Mouse (Mus musculus) heart, postnatal 0 days (tissue): ENCODE measurements around the gene Slc44a1. TPM values are rescaled to one million over a fixed set of nuclear protein-coding genes. Genes with fewer than 3 reads are reported as not detected.

Experiments used
- ATAC-seq: fragments of 200-750 bp; cut with Nextera tagmentation; 2 replicates; pipeline ENCODE4 v1.8.0; 2017; ENCODE audit warnings: low read depth, moderate number of reproducible peaks, moderate library complexity; ENCODE audit not compliant: insufficient read depth
- DNase-seq: peaks from one replicate; pipeline ENCODE4 v3.0.0-alpha.2; 2016; ENCODE audit warnings: low spot score
- H3K27ac ChIP-seq: fragments of 300-500 bp; sonication (generic); 2 replicates; pipeline ENCODE4 v1.5.1; 2014; ENCODE audit warnings: low read depth, mild to moderate bottlenecking
- H3K27me3 ChIP-seq: fragments of 300-500 bp; sonication (generic); 2 replicates; pipeline ENCODE4 v1.6.1; 2014; ENCODE audit warnings: low read length, mixed read lengths; ENCODE audit not compliant: control insufficient read depth, insufficient read depth
- H3K36me3 ChIP-seq: fragments of 300-500 bp; sonication (generic); replicated peaks from 2 replicates; pipeline ENCODE4 v1.6.1; 2014; ENCODE audit warnings: low read length, mixed read lengths; ENCODE audit not compliant: control insufficient read depth, insufficient read depth
- H3K4me1 ChIP-seq: fragments of 300-500 bp; sonication (generic); 2 replicates; pipeline ENCODE4 v1.6.1; 2014; ENCODE audit warnings: antibody characterized with exemption; ENCODE audit not compliant: control insufficient read depth, insufficient read depth
- H3K4me2 ChIP-seq: fragments of 300-500 bp; sonication (generic); 2 replicates; pipeline ENCODE4 v1.6.1; 2014; ENCODE audit warnings: low read depth, mild to moderate bottlenecking, low read length, moderate library complexity
- H3K4me3 ChIP-seq: fragments of 300-500 bp; sonication (generic); 2 replicates; pipeline ENCODE4 v1.5.1; 2014; ENCODE audit warnings: low read depth, low read length
- H3K9ac ChIP-seq: fragments of 300-500 bp; sonication (generic); replicated peaks from 2 replicates; pipeline ENCODE4 v1.6.1; 2014; ENCODE audit warnings: low read depth, low read length, mixed read lengths
- H3K9me3 ChIP-seq: fragments of 300-500 bp; sonication (generic); replicated peaks from 2 replicates; pipeline ENCODE4 v1.6.1; 2016; ENCODE audit warnings: low read length; ENCODE audit not compliant: control insufficient read depth
- CTCF ChIP-seq: IDR thresholded peaks from 2 replicates; pipeline ENCODE4 v1.5.1; 2016; ENCODE audit warnings: antibody characterized with exemption, control low read depth, low read depth
- EP300 ChIP-seq: IDR thresholded peaks from 2 replicates; pipeline ENCODE4 v1.6.1; 2016; ENCODE audit warnings: antibody characterized with exemption, low read depth
- WGBS: fragments of 180-500 bp; shearing (Covaris S2); extraction: QIAGEN DNeasy Blood & Tissue Kit; methylation state at CpG from one replicate; pipeline ENCODE4 v1.1.7; 2014; 5-methylcytosine and 5-hydroxymethylcytosine counted together
- polyA plus RNA-seq: library from polyadenylated mRNA; unstranded; fragments of >200 nt; fragmentation: Nextera tagmentation; extraction: Ambion mirVana; gene quantifications from 2 replicates; pipeline ENCODE4 v1.2.1, GENCODE M21; 2015
- total RNA-seq: library from RNA; depleted of rRNA; stranded (reverse); fragments of >200 nt; gene quantifications from 2 replicates; pipeline ENCODE4 v1.2.3, GENCODE M21; 2014; ENCODE audit warnings: low replicate concordance

The Slc44a1 gene
- total and polyA plus RNA-seq, 2 experiments from 2014 or later = 15.4 to 37.1 TPM

- 73% methylated on average over 2 of the region's 2 CpGs for WGBS
- Histone ChIP-seq H3K4me1 (peaks cover 11% of the 10 kb centered on the region), H3K27me3 (no peaks in the 10 kb centered on the region), H3K4me3 (no peak overlapping the region), H3K9me3 (no peaks in the 10 kb centered on the region), H3K36me3 (no peaks in the 10 kb centered on the region), H3K4me2 (no peak overlapping the region), H3K9ac (no peak overlapping the region), H3K27ac (peak overlapping the region; percentile 56; the same call in 1 of the 2 replicates)
- DNase-seq (no peak), ATAC-seq (no peak)
- TF ChIP-seq EP300 (no peak), CTCF (no peak)
These were observed 1.8 kb upstream of the Slc44a1 start for GRCm38 (mm10) chr4:53438386-53438785.

DNA sequence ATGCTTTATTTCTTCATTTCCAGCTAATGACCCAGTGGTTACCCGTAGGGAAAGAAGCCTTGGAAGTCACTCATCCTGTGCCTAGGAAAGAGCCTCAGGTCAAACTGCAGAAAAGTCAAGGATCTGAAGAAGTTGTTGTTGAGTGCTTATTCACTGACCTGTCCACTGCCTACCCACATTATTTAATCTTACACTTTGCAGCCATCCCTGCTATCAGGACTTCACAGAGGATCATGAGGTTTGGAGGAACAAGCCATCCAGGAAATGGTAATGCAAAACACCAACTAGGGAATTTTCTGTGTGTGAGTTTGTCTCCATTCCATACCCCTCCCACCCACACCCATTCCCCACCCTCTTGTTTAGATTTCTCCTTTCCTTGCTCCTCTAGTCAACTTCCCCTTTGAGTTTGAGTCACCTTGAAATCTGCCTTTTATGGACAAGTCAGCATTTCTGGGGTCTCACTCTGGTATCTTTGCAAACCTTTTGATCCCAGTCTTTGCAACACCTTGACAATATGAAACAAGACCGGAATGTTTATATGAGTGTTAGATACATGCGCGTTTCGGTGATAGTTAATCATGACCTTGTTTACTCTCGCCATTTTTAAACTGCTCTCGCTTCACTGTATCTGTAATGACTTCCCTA lies 1.3 kb upstream of the Slc44a1 start:
- Histone ChIP-seq H3K27me3 (no peaks in the 10 kb centered on the region), H3K4me1 (peaks cover 11% of the 10 kb centered on the region), H3K36me3 (no peaks in the 10 kb centered on the region), H3K27ac (peak overlapping the region; percentile 93), H3K4me3 (peak overlapping the region; percentile 82), H3K9me3 (no peaks in the 10 kb centered on the region), H3K9ac (no peak overlapping the region), H3K4me2 (peak overlapping the region; percentile 99)
- DNase-seq (no peak), ATAC-seq (no peak)
- TF ChIP-seq CTCF (no peak), EP300 (no peak)
- WGBS = 74% methylated on average over 7 of the region's 7 CpGs

DNA sequence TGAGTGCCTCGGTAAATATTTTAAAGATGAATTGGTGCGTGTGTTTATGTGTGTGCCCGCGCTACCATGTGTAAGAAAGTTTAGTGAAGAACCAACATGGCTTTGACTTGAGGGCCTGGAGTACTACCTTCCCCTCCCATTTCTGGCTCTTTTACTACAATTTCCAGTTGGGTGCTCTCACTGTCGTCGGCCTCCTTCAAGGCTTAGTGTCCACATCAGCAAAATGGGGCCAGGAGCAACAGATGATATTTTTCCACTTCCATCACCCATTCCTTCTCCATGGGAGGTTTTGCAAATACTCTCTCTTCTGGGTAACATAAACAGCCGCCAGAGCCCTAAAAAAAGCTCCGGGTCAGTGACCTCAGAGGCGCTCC lies 590 bp upstream of the Slc44a1 start:
- peak overlapping the region; percentile 93 for H3K27ac ChIP-seq
- H3K9me3 ChIP-seq = no peaks in the 10 kb centered on the region
- peaks cover 11% of the 10 kb centered on the region for H3K4me1 ChIP-seq
- peak overlapping the region; percentile 82 for H3K4me3 ChIP-seq
- H3K36me3 ChIP-seq = no peaks in the 10 kb centered on the region
- H3K4me2 ChIP-seq = peak overlapping the region; percentile 99
- 18% methylated on average over 9 of the region's 9 CpGs for WGBS
- no peak for ATAC-seq
- no peak for DNase-seq
- TF ChIP-seq CTCF (no peak), EP300 (no peak)
- H3K9ac ChIP-seq = peak overlapping the region; percentile 85
- no peaks in the 10 kb centered on the region for H3K27me3 ChIP-seq

DNA sequence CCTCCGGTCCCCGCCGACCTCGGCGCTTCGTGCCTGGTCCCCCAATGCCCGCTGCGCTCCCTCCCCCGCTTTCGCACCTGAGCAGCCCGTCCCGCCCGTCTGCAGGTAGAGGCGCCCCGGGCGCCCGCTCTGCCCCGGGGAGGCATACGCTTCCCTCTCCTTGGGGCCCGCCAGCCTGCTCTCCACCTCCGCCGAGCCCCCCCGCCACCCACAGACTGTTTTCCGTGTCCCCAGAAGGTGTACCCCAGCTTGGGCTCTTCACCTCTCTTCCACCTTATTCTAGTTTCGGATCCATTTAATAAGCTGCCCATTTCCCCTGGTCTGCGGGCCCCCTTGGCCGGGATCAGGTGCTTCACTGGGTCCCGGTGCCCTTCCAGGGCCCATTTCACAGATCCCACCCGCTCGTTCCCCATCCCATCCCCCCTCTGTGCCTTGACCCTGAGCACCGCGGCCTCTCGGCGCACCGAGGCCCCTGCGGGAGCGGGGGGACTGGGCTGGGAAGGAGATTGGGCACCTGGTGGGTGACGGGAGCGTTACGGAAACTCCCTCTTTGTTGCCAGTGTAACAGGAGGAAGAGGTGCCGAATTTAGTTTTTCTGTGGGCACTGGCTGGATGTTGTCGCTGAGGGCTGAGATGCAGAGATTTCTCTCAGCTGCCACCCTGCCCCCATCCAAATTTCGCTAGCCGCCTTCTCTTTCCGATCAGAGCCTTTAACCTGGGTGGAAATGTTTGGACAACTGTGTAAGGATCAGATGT lies 781 bp downstream of the Slc44a1 start:
- Histone ChIP-seq H3K27me3 (no peaks in the 10 kb centered on the region), H3K4me3 (peak overlapping the region; percentile 82), H3K4me2 (peak overlapping the region; percentile 99), H3K27ac (peak overlapping the region; percentile 93), H3K36me3 (no peaks in the 10 kb centered on the region), H3K4me1 (peaks cover 11% of the 10 kb centered on the region), H3K9ac (peak overlapping the region; percentile 85), H3K9me3 (no peaks in the 10 kb centered on the region)
- no peak for DNase-seq
- ATAC-seq = no peak
- WGBS = under 1% methylated on average over 43 of the region's 45 CpGs
- TF ChIP-seq CTCF (no peak), EP300 (no peak)

DNA sequence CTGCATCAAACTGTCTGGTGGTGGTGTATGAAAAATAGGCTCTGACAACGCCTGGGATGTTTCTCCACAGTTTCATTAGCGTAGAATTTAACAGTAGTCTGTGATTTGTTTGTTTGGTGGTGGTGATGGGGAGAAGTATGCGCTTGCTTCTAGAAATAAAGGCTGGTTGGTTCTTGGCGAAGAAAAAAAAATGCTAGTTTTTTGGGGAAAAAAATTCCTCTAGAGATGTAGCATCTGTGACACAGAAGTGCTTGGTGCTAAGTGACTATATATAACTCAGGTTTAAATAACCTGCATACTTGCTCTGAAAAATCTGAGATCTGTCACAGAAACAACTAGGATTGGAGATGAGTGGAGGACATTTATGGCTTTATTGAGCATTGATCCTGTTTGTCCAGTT lies 1.5 kb downstream of the Slc44a1 start:
- Histone ChIP-seq H3K4me1 (peaks cover 11% of the 10 kb centered on the region), H3K27me3 (no peaks in the 10 kb centered on the region), H3K9me3 (no peaks in the 10 kb centered on the region), H3K27ac (no peak overlapping the region), H3K36me3 (no peaks in the 10 kb centered on the region), H3K9ac (no peak overlapping the region), H3K4me3 (peak overlapping the region; percentile 82), H3K4me2 (peak overlapping the region; percentile 99)
- no peak for DNase-seq
- ATAC-seq = no peak
- WGBS = 64% methylated on average over 4 of the region's 4 CpGs
- TF ChIP-seq EP300 = no peak
